Mouse (Mus musculus): ENCODE data around the gene Cct8l1. TPM values are rescaled to one million over a fixed set of nuclear protein-coding genes. Genes with fewer than 3 reads are reported as not detected.

Gene Cct8l1
- total RNA-seq (2022) = under 1 TPM in 1 of 4 experiments, not detected in 3; 0.12 TPM

GRCm38 (mm10) chr5:25515767-25516166, at the start of gene Cct8l1:
TSS of gene Cct8l1 (plus strand) at chr5:25516067.
- no peak for DNase-seq (ENCODE audit: low spot score)

- no peak for DNase-seq (ENCODE audit: low spot score)
Measured at GRCm38 (mm10) chr5:25472070-25472469, 43.8 kb upstream of the Cct8l1 start.

- no peak for DNase-seq (ENCODE audit: low spot score)
Measured at GRCm38 (mm10) chr5:25475789-25476188, 40.1 kb upstream of the Cct8l1 start.

- no peak for DNase-seq (ENCODE audit: low spot score)
Measured at GRCm38 (mm10) chr5:25478863-25479262, 37.0 kb upstream of the Cct8l1 start.

- no peak for DNase-seq (ENCODE audit: low spot score)
Measured at GRCm38 (mm10) chr5:25496652-25497051, 19.2 kb upstream of the Cct8l1 start.

GRCm38 (mm10) chr5:25497369-25497719, 18.5 kb upstream of the Cct8l1 start:
- peak; percentile 5 for DNase-seq (ENCODE audit: low spot score)

GRCm38 (mm10) chr5:25497720-25498345, 18.0 kb upstream of the Cct8l1 start:
- peak; percentile 25 for DNase-seq (ENCODE audit: low spot score)

GRCm38 (mm10) chr5:25498346-25498820, 17.5 kb upstream of the Cct8l1 start, which contains the start of gene Kmt2c:
TSS of gene Kmt2c (minus strand) at chr5:25498783.
- peak; percentile 59 for DNase-seq (ENCODE audit: low spot score)

GRCm38 (mm10) chr5:25498821-25499422, 16.9 kb upstream of the Cct8l1 start:
- DNase-seq (ENCODE audit: low spot score) = peak; percentile 61

GRCm38 (mm10) chr5:25499423-25500398, 16.2 kb upstream of the Cct8l1 start:
- peak; percentile 94 for DNase-seq (ENCODE audit: low spot score)

- DNase-seq (ENCODE audit: low spot score) = no peak
Measured at GRCm38 (mm10) chr5:25500686-25501085, 15.2 kb upstream of the Cct8l1 start.

GRCm38 (mm10) chr5:25506041-25506440, 9.8 kb upstream of the Cct8l1 start:
- no peak for DNase-seq (ENCODE audit: low spot score)

GRCm38 (mm10) chr5:25516301-25516895, 531 bp downstream of the Cct8l1 start:
- DNase-seq (ENCODE audit: low spot score) = no peak

GRCm38 (mm10) chr5:25517550-25517949, 1.7 kb downstream of the Cct8l1 start:
- no peak for DNase-seq (ENCODE audit: low spot score)

- DNase-seq (ENCODE audit: low spot score) = no peak
Measured at GRCm38 (mm10) chr5:25519820-25520219, 4.0 kb downstream of the Cct8l1 start.

- DNase-seq (ENCODE audit: low spot score) = no peak
Measured at GRCm38 (mm10) chr5:25521461-25521860, 5.6 kb downstream of the Cct8l1 start.

GRCm38 (mm10) chr5:25526116-25526515, 10.2 kb downstream of the Cct8l1 start:
- DNase-seq (ENCODE audit: low spot score) = peak; percentile 66

GRCm38 (mm10) chr5:25526926-25527325, 11.1 kb downstream of the Cct8l1 start:
- no peak for DNase-seq (ENCODE audit: low spot score)

- DNase-seq (ENCODE audit: low spot score) = no peak
Measured at GRCm38 (mm10) chr5:25527971-25528370, 12.1 kb downstream of the Cct8l1 start.

- DNase-seq (ENCODE audit: low spot score) = no peak
Measured at GRCm38 (mm10) chr5:25528851-25529528, 13.1 kb downstream of the Cct8l1 start.
